Mouse (Mus musculus) liver, postnatal 0 days (tissue): ENCODE data around the gene Krtcap2.

Source experiments
- CTCF ChIP-seq: sonication (generic); IDR thresholded peaks from 2 replicates; pipeline ENCODE4 v1.5.1; 2016; ENCODE audit warnings: antibody characterized with exemption, low read depth
- EP300 ChIP-seq: IDR thresholded peaks from 2 replicates; pipeline ENCODE4 v1.6.1; 2016; ENCODE audit warnings: antibody characterized with exemption, low read depth, mild to moderate bottlenecking

- TF ChIP-seq CTCF = no peak
- no peak for TF ChIP-seq EP300
Measured at GRCm38 (mm10) chr3:89237682-89238081, 8.1 kb upstream of the Krtcap2 start.
